Mouse (Mus musculus) adrenal gland, adult (tissue): ENCODE measurements at regions not wholly inside any gene's neighbourhood (a gene's known extent, or its start where the extent isn't known, plus 50 kb on each side); places are given as distances from the start of the nearest gene placed in this dataset.

Experiments
- DNase-seq, 2 experiments: peaks; one replicate each; pipeline ENCODE4 v3.0.0; 2022 to 2023; ENCODE audit warnings: low spot score in 1 of 2; ENCODE audit not compliant: inconsistent age in 2 of 2

DNA sequence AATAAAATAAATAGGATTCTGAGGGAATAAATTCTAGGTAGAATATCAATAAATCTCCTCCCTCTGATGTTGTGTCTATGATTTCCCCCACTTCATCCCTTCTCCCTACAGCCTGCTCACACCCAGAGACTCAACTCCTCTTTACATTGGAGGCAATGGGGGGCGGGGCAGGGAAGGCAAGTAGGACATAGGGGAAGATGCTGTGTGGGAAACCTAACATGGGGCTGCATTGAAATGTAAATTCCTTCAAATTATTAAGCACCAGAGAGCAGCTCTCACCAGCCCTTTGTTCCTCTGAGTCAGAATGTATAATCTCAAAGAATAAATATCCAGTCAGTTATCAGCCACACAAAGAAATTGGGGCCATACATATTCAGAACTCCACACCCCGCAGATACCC, 91.6 kb downstream of the Nuf2 start:
- no peak for DNase-seq

DNA sequence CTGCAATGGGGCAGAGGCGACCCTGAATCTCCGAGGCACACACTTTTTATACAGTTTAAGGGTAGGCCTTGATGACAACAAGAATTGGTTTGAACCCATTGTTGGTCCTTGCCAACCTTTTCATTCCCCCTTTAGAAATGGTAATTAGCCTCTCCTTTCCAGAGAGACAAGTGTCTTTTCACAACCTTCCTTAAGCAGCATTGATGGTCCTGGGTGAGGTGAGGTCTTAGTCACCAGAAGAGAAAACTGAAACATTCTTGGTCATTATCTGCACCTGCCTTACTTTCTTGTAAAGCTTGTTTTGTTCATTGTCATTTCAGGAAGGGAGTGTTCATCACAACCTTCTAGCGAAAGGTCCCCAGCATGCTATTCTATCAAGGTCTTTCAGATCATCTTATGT, 93.3 kb downstream of the Nuf2 start:
- no peak for DNase-seq

DNA sequence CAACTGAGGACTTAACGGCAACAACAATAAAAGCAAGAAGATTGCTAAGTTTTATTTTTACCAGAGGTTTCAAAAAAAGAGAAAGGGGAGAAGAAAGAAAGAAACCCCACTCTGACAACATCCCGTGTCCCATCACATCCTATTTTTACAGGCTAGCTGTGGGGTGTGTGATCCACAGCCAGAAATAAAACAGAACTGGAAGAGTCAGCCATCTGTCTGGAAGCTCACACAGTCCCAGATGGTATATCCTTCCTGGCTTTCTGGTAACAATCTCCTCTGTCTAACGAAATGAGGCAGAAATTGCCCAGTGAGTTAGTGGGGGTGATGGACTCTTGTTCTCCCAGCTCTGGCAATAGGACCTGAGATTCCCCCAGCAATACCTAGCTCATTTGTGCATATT, 108.9 kb downstream of the Nuf2 start:
- no peak for DNase-seq

DNA sequence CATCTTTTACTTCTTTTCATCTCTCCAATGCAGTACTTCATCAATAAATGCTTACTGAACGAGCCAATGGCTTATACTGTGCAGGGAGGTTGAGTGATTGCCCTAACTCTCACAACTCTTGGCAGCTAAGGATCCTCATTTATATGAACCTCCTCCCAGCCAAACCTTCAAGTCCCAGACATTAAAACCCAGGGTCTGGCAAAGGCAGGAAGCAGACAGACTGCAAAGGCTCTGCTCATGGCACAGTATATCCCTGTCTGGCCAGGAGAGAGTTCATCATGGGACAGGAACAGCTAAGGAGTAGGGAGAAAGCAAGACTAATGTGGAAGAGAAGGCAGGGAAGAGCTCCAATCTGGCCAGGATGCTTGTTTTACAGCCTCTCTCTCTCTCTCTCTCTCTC, 109.6 kb downstream of the Nuf2 start:
- no peak for DNase-seq

DNA sequence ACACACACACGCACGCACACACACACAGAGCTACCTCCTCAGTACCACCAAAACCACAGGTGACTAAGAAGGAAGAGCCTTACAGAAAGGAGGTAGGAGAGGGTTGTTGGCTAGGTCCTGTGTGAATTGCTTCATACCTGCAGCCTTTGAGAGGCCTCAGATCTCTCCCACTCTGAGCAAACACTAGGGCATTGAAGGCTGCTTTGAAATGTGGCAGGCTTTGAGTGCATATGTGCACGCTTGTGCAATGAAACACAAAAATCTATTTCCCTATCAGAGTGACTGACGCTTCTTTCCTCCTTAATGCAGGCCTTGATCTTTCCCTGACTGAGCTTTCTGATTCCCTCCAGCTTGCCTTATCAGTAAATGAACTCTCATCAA, 112.6 kb downstream of the Nuf2 start:
- DNase-seq = peak in 1 of 2 experiments; percentile 45

DNA sequence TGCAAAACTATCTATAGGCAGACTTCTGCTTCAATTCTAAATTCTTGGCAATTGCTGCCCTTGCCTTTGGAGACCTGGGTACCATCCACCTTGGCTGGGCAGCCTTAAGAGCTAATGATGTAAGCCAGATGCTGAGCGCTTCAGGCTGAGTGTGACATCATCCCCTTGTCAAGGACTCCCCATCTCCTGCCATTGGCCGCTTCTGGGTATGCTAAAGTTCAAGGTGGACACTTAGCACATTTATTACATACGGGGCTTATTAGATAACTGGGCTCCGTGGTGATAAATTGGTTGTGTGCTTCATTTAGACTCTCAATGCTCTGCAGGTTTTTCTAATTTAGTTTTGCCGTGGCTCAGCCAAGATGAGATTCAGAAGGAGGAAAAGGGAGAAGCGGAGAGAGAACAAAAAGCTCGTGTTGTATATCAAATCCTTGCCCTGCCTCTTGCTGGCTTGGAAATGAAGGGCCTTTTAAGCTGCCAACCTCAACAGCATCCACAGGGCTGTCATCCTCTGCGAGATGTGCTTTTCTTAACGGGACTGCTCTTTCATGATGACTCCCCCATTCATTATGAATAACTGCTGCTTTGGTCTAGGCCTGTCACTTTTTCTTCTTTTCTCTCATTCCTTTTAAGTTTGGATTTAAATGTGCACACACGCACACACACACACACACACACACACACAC, 113.1 kb downstream of the Nuf2 start:
- DNase-seq = peak; percentile 20 to 70

DNA sequence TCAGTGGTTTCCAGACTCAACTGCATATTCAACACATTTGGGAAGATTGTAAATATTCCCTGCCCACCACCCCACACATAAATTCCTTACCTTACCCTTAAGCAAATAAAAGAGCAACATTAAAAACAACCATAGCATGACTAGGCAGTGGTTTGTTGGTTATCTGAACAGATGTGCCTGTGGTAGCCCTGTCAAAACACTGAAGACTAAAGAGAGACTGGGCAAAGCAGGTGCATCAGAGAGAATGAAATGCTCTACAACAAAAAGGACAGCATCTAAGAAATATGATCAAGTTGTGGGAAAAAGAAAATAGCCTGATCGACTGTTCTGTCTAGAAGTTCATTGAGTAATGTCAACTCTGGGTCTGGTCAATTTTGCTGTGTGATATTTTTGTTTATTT, 114.6 kb downstream of the Nuf2 start:
- no peak for DNase-seq

DNA sequence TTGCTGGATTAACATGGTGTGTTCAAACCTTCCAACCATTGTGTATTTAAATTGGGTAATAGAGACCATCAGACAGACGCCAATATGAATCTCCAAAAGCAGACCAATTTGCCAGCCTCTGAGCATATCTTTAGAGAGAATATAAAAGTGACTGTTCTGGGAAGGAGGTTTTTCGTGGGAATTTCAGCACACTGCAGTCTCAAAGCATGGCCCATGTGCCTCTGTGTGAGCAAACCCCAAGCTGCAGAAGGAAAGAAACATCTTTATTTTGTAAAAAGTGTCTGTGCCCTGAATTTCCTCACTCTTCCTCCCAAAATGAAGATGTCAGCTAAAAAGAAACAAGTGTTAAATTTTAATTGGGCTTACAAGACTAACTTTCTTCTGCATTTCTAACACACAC, 123.1 kb downstream of the Nuf2 start:
- DNase-seq = no peak

DNA sequence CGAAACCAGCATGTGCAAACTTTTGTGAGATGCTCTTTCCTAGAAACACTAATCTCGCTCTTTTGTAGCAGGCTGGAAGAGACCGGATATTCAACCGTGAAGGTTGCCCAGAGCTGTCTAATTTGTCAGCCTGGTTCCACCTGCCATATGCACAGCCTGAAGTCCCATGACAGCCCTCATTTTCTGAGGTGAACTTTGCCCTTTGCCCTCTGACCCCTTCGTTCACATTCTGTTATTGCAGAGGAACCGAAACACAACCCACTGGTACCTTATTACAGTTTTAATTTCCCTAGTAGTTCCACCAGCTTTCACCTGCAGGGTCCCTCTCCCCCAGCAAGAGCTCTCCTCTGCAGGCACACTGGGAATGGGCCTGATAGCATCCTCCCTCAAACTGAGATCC, 130.4 kb downstream of the Nuf2 start:
- no peak for DNase-seq

DNA sequence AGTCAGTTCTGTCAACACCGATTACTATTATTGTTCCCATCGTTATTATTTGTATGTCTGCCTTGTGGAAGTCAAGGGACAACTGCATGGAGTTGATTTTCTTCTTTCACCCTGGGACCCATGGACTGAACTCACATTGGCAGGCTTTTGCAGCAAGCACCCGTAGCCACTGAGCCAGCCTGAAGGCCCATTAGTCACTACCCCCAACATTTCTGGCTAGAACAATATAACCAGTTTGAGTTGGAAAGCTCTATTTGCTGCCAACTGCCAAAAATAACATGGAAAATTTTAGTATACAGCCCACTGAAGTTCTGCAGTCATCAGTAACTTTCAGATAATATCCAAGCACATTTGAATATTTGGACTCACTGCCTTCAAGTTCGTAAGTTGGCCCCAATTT, 133.9 kb downstream of the Nuf2 start:
- no peak for DNase-seq

DNA sequence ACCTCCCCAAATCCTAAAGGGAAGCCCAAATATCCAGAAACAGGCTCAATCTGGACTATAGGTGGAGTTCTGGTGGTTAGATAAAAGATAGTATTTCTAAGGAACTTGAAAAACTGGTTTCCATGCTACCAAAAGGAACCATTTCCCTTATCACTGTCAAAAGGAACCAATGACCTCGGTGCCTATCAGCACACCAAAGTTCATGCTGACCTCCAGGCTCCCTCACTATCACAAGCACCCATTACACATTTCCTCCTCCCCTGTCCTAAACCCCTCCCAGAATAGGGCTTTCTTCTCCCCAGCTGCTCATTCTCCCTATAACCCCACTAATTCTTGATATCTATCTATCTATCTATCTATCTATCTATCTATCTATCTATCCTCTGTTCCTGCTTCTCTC, 144.2 kb downstream of the Nuf2 start:
- no peak for DNase-seq

DNA sequence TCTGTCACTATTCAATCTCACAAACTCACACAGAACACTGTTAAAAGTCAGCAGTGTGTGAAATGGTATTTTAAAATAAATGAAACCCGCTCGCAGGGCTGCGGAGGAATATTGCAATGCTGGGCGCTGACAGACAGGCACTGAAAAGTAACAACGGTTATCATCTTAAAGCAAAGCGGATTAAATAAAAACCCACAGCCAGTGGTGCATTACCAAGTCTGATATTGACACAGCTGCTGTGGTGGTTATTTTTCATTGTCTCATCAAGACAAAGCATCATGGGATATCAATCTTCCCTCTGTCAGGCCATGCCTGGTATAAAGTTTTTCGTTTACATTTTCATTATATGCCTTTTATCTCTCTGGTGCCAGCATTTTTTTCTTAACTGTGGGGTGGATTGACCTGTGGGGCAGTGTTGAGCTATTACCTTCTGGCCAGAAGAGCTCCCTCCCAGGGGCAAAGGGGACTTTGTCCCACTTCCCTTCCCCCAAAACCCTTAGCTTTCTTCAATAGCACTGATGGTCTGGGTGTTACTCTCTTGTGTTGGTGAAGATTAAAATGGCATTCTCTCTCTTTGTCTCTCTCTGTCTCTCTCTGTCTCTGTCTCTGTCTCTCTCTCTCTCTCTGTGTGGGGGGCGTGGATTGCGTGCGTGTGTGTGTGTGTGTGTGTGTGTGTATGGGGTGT, 145.4 kb downstream of the Nuf2 start:
- DNase-seq = no peak

DNA sequence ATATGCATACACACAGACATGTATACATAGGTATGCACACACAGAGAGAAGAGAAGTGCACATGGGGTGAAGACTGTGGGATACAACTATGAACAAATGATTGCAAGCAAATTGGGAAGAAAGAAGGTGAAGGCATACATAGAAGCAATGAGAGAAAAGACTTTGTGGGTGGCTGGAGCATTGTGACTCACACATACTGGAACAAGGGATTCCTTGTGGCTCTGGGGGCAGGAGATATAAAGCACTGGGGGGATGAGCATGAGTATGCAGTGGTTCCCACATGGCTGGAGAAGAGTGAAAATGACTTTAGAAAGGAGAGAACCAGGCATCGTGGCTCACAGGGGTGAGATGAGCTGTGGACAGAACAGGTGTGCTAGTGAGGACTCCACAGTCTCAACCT, 156.6 kb downstream of the Nuf2 start:
- DNase-seq = no peak

DNA sequence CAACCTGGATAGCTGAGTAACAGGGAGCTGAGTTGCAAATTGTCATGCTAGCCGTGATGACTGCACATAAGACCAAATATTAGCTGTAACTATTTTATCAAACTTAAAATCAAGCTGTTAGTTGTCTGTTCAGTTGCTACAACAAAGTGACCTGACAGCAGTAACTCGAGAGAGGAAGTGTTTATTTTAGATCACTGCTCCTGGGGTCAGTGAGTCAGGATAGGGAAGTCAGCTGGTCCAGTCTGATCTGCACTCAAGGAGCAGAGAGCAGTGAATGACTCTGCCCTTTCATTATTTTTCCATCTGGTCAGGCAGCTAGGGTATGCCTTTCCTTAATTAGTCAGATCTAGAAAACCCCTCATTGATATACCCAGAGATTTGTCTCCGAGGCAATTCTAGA, 162.5 kb downstream of the Nuf2 start:
- no peak for DNase-seq

DNA sequence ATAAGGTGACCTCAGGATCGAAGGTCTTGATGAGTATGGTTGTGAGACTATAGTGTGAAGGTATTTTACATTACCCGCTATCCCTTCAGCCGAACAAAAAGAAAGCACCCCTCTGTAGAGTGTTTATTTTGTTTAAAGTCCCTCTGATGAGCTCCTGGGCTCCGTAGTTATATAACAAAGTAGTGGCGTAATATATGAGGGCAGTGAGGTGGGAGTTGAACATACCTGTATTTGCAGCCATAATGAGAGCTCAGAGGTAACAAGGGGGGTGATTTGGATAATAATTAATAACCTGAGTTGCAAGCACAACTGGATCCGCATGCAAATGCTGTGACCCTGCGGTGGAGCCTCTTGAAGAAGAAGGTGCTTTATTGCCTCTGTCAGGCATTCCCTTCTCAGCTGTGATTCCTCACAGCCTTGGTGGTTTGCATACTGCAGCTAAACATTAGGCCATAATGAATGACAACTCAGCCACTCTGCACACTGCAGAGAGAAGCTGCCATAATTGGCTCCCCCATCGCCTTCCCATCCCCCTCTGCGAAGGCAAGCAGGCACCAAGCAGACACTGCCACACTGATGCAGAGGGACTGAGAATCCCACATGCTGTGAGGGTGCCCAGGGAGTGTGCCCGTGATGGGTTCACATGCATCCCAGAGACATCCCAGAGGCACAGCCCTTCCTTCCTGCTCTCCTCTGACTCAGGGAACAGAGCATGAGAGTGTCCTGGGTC, 163.3 kb downstream of the Nuf2 start:
- DNase-seq = no peak

DNA sequence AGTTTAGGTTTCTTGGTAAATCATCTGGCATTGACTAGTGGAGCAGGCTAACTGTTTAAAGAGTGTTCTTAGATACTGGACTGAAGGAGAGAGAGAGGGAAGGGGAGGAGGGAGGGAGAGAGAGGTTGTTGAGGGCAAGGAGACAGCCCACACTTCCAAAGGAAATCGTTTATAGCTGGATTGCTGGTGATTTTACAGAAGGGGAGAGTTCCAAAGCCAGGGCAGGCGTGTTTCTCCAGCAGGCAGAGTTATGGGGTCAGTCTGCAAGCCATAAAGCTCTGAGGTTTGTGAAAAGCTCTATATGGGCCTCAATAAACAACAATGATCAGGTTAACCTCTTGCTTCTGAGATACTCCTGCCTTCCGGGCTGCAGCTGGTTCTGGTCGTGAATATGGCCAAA, 163.9 kb downstream of the Nuf2 start:
- no peak for DNase-seq

DNA sequence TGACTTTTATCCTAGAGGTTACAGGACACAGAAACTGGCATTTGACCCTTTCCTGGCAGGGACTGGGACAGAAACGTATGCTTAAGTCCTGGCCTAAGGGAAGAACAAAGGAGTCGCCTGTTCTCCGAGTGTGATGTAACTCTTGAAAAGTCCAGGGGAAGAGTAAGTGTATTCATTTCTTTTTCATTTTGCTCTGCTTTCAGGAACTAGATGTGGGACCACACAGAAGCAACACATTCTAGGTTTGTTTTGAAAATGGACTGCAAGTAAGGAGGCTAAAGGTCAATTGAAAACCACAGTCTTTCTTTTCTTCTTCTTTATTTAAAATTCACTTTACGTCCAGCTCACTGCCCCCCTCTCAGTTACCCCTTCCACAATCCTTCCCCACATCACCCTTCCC, 168.7 kb downstream of the Nuf2 start:
- no peak for DNase-seq

DNA sequence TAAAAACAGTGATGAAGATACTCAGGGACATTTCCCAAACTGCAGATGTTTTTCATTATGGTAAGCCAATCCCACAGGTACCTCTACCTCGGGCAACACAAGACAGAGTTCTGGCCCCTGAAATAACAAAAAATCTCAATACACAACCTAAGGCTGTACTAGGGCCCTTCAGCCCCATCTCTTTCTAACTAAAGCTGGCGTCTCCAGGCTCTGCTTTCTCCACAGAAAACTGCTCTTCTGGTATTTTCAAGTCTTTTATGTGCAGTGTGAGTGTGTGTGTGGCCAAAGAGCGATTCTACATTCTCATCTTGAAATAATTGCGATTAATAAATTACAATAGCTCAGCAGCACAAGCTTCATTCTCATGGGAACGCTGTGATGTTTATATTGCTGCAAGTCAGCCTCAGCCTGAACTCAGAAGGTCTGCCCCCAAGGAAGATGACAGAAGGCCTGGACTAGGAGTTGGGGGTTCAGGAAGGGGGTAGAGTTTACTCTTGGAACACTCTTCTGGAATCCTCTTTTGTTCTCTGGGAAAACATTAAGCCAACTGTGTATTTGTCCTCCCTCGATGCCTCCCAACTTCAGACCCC, 173.5 kb downstream of the Nuf2 start:
- DNase-seq = no peak

DNA sequence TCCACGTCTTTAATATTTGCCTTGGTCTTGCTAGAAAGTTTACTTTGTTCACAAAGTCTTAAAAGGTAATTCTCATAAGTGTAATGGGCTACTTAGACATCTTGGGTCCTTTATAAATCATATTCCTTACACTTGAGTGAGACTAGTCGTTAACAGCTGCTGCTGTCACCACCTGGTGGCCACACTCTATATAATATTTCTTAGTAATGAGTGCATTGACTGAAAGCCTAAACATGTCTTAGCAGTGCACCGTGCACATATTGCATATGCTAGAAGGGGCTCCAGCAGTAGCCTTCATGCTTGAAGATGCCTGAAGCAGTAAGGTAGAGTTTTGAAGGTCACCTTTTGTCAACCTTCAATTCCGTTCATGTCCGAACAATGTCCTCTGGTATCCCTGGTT, 177.2 kb downstream of the Nuf2 start:
- peak in 1 of 2 experiments; percentile 50 for DNase-seq

DNA sequence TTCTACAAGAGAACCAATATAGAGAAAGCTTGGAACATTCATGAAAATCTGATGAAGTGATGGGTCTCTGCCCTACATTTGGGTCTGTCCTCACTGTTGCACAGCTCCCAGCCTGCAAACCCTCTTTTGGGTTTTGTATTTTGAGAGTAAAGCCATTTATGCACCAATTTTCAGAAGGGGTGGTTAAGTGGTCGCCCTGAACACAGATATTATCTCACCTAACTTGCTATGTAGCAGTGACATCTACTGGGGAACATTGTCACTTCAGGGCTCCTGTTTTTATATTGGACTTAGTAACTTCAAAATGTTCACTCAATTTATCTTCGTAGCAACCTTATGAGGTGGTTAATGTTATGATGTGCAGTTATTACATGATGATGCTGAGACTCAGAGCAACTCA, 183.6 kb downstream of the Nuf2 start:
- peak; percentile 18 to 83 for DNase-seq

DNA sequence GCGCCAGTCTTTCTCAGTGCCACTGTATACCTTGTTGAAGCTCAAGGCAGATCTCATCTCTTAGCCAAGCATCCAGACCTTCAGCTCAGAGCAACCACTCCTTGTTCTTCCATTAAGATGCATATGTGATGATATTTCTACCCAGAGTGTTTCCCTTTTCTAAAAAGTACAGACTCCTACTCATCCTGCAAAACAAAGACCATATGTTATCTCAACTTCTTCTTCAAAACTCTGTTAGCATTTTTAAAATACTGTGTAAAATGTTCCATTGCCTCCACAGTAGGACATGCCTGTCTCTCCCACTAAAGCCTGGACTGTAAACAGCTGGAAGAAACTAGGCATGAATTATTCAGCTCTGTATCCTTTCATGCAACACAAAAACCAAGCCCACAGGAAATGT, 184.4 kb downstream of the Nuf2 start:
- no peak for DNase-seq

DNA sequence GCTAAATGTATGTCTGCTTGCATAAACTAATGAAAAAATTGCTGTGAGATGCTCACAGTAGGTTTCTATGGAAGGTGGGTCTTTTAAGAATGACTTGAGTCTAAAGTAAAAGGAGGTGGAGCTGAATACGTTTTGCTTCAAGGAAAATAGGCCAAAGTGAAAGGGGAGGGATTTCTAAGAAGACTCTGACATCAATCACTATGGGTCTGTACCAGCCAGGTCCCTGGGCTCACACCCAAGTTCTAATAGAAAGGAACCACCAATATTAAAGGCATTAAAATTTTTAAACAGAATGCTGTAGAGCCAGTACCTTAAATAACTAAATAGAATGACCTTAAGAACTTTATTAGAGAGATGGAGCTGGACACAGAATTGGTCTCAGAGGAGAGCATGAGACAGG, 190.1 kb downstream of the Nuf2 start:
- DNase-seq = peak in 1 of 2 experiments; percentile 71
